Mouse (Mus musculus) lung, postnatal 0 days (tissue): ENCODE measurements at regions not wholly inside any gene's neighbourhood (a gene's known extent, or its start where the extent isn't known, plus 50 kb on each side); places are given as distances from the start of the nearest gene placed in this dataset.

ENCODE experiments used
- CTCF ChIP-seq: IDR thresholded peaks from 2 replicates; pipeline ENCODE4 v1.5.1; 2016; ENCODE audit warnings: antibody characterized with exemption, mild to moderate bottlenecking
- EP300 ChIP-seq: IDR thresholded peaks from 2 replicates; pipeline ENCODE4 v1.6.1; 2016; ENCODE audit warnings: antibody characterized with exemption, mild to moderate bottlenecking, control low read depth

DNA sequence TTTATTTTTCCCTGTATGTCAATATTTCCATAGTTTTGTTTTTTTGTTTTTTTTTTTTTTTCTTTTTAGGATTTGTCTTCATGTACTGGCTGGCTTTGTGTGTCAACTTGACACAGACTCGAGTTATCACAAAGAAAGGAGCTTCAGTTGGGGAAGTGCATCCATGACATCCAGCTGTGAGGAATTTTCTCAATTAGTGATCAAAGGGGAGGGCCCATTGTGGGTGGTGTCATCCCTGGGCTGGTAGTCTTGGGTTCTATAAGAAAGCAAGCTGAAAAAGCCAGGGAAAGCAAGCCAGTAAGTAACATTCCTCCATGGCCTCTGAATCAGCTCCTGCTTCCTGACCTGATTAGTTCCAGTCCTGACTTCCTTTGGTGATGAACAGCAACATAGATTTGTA lies 228.7 kb downstream of the Fat4 start:
- TF ChIP-seq CTCF (no peak), EP300 (no peak)
